In the genomic region with DNA sequence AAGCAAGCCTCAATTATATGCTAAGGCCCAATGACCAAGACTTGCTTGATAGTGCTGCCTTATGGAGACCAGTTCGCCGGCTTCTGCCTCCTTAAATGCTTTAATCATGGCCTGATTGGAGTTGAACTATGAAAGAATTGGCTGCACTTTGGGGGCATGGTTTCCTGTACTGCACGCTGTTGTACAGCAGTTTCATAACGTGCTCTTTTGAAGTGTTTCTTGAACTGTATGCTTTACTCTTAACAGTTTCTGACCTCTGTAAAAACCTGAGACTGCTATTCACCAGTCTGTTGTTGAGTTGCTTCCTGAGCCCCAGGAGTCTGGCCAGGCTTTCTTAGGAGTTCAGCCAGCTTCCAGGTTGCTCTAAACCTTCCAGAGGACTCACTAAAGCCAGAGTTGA, we compare ENCODE assay signal across 13 mouse cellular contexts.
"Had no signal": no experiment of that assay in that cellular context is flagged by ENCODE, and none has a peak within 500 bp of the region (broad histone marks: within the 10 kb centered on the region; RNA-seq: fewer than 3 reads in every experiment).

No protein-coding gene starts in this region.

- H3K4me1 ChIP-seq: limb, embryonic 15.5 days; lung, embryonic 15.5 days had no signal

- H3K27me3 ChIP-seq: limb, embryonic 12.5 days; limb, embryonic 15.5 days; lung, embryonic 15.5 days had no signal

- H3K4me2 ChIP-seq: limb, embryonic 12.5 days; limb, embryonic 15.5 days; liver, embryonic 11.5 days; lung, embryonic 15.5 days; midbrain, embryonic 11.5 days had no signal

- H3K4me3 ChIP-seq: limb, embryonic 12.5 days; limb, embryonic 15.5 days; lung, embryonic 15.5 days had no signal

- H3K9ac ChIP-seq: limb, embryonic 12.5 days; limb, embryonic 15.5 days; liver, embryonic 14.5 days; liver, postnatal 0 days; lung, embryonic 15.5 days had no signal

- H3K36me3 ChIP-seq: limb, embryonic 12.5 days; limb, embryonic 15.5 days; lung, embryonic 15.5 days had no signal

- H3K27ac ChIP-seq: limb, embryonic 12.5 days; limb, embryonic 15.5 days; liver, embryonic 14.5 days; lung, embryonic 15.5 days had no signal

- DNase-seq: kidney, adult 8-10 months; kidney, postnatal 14 days; left cerebral cortex, postnatal 4 days; liver, postnatal 0 days; thymus, adult 18-20 months; thymus, postnatal 36 days had no signal

- ATAC-seq: intestine, postnatal 0 days; liver, postnatal 0 days had no signal

- H3K9me3 ChIP-seq: limb, embryonic 12.5 days; limb, embryonic 15.5 days; lung, embryonic 15.5 days had no signal
